Mouse (Mus musculus): ENCODE data around the gene Cd244a. TPM values are rescaled to one million over a fixed set of nuclear protein-coding genes. Genes with fewer than 3 reads are reported as not detected.

Gene Cd244a
- polyA plus RNA-seq, 2 experiments = 0.03 to 0.39 TPM

- ATAC-seq (ENCODE audit: low FRiP score, low read depth) (no peak), DNase-seq (ENCODE audit: low spot score) (no peak)
- no peak overlapping the region for H3K27ac ChIP-seq (replicated peaks; ENCODE audit: low read depth, low read length)
- H3K27me3 ChIP-seq (ENCODE audit: control insufficient read depth, insufficient read depth, low read length) = no peaks in the 10 kb centered on the region
- H3K4me3 ChIP-seq (replicated peaks; ENCODE audit: low read length) = no peak overlapping the region
- H3K4me1 ChIP-seq (ENCODE audit: control insufficient read depth, insufficient read depth, low read length) = no peaks in the 10 kb centered on the region
- H3K36me3 ChIP-seq (ENCODE audit: control insufficient read depth, insufficient read depth, low read length) = no peaks in the 10 kb centered on the region
- no peak for TF ChIP-seq POLR2A (IDR thresholded peaks at IDR 0.05; ENCODE audit: borderline replicate concordance, extremely low read depth, insufficient read depth, insufficient read length)
- WGBS = 89% methylated on average over 5 of the region's 5 CpGs
- no peaks in the 10 kb centered on the region for H3K9me3 ChIP-seq (ENCODE audit: control insufficient read depth, low read length)
- H3K9ac ChIP-seq (ENCODE audit: low read depth, low read length, severe bottlenecking) = no peak overlapping the region
- no peak overlapping the region for H3K4me2 ChIP-seq (replicated peaks; ENCODE audit: low read depth, low read length, severe bottlenecking)
Observed at GRCm38 (mm10) chr1:171647716-171648115, 88.7 kb downstream of the Cd244a start.

DNA sequence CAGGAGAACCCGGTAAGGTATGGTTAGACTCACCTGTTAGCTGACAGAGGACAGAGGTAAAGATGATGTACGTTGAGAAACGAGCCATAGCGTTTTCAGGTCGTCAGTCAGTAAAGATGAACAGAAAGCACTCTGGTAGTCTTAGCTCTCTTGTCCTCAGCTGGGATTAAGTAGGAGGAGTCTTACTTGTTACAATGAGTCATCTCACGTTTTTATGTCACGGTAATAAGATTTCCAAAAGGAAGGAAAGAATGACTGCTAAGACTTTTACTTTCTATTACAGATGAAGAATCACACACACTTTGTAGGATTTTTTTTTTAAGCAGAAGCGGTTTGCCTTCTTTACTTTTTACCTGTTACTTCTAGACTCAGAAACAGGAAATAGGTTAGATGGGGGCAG lies 89.8 kb downstream of the Cd244a start:
- no peak overlapping the region for H3K9ac ChIP-seq (ENCODE audit: low read depth, low read length, severe bottlenecking)
- TF ChIP-seq POLR2A (IDR thresholded peaks at IDR 0.05; ENCODE audit: borderline replicate concordance, extremely low read depth, insufficient read depth, insufficient read length) = no peak
- no peak overlapping the region for H3K4me3 ChIP-seq (replicated peaks; ENCODE audit: low read length)
- ATAC-seq (ENCODE audit: low FRiP score, low read depth) (no peak), DNase-seq (ENCODE audit: low spot score) (no peak)
- WGBS = 81% methylated on average over 8 of the region's 8 CpGs
- H3K27me3 ChIP-seq (ENCODE audit: control insufficient read depth, insufficient read depth, low read length) = no peaks in the 10 kb centered on the region
- H3K36me3 ChIP-seq (ENCODE audit: control insufficient read depth, insufficient read depth, low read length) = no peaks in the 10 kb centered on the region
- H3K9me3 ChIP-seq (ENCODE audit: control insufficient read depth, low read length) = no peaks in the 10 kb centered on the region
- H3K4me2 ChIP-seq (replicated peaks; ENCODE audit: low read depth, low read length, severe bottlenecking) = no peak overlapping the region
- H3K4me1 ChIP-seq (ENCODE audit: control insufficient read depth, insufficient read depth, low read length) = no peaks in the 10 kb centered on the region
- no peak overlapping the region for H3K27ac ChIP-seq (replicated peaks; ENCODE audit: low read depth, low read length)

- no peak within 1 kb of the TSS for H3K9ac ChIP-seq (ENCODE audit: low read depth, low read length, severe bottlenecking)
- DNase-seq (ENCODE audit: low spot score) (no peak), ATAC-seq (ENCODE audit: low FRiP score, low read depth) (no peak)
- H3K4me2 ChIP-seq (replicated peaks; ENCODE audit: low read depth, low read length, severe bottlenecking) = no peak within 1 kb of the TSS
- H3K4me3 ChIP-seq (replicated peaks; ENCODE audit: low read length) = no peak within 1 kb of the TSS
- 82% methylated on average over 5 of the region's 5 CpGs for WGBS
- no peaks in the 10 kb centered on the region for H3K4me1 ChIP-seq (ENCODE audit: control insufficient read depth, insufficient read depth, low read length)
- H3K27me3 ChIP-seq (ENCODE audit: control insufficient read depth, insufficient read depth, low read length) = no peaks in the 10 kb centered on the region
- H3K9me3 ChIP-seq (ENCODE audit: control insufficient read depth, low read length) = no peaks in the 10 kb centered on the region
- no peak within 1 kb of the TSS for H3K27ac ChIP-seq (replicated peaks; ENCODE audit: low read depth, low read length)
- H3K36me3 ChIP-seq (ENCODE audit: control insufficient read depth, insufficient read depth, low read length) = no peaks in the 10 kb centered on the region
- TF ChIP-seq POLR2A (IDR thresholded peaks at IDR 0.05; ENCODE audit: borderline replicate concordance, extremely low read depth, insufficient read depth, insufficient read length) = no peak
Observed at GRCm38 (mm10) chr1:171652734-171653133, 93.7 kb downstream of the Cd244a start, which contains the start of gene Slamf7. Slamf7 (minus strand) TSS chr1:171653035.

DNA sequence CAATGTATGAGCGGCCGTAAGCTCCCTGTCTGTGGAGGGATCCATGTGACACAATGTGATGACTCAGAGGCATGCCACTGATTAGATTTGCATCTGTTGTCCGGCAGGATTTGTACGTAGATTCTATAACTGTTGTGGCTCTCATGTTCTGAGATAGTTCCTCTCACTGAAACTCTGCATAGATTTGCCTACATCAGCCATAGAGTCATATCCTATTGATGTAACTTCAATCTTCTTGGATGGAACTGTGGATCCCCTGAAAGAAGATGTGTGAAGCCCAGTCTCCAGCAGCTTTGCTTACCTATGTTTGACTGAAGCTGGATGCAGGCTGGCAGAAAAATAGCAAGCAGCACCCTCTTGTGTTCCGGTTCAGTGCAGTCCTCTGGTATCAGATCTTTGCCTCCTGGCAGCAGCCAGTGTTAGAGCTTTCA lies 99.6 kb downstream of the Cd244a start:
- Histone ChIP-seq H3K4me2 (replicated peaks; ENCODE audit: low read depth, low read length, severe bottlenecking) (no peak overlapping the region), H3K27ac (replicated peaks; ENCODE audit: low read depth, low read length) (no peak overlapping the region), H3K27me3 (ENCODE audit: control insufficient read depth, insufficient read depth, low read length) (no peaks in the 10 kb centered on the region), H3K4me3 (replicated peaks; ENCODE audit: low read length) (no peak overlapping the region), H3K9ac (ENCODE audit: low read depth, low read length, severe bottlenecking) (no peak overlapping the region), H3K9me3 (ENCODE audit: control insufficient read depth, low read length) (no peaks in the 10 kb centered on the region), H3K36me3 (ENCODE audit: control insufficient read depth, insufficient read depth, low read length) (no peaks in the 10 kb centered on the region), H3K4me1 (ENCODE audit: control insufficient read depth, insufficient read depth, low read length) (no peaks in the 10 kb centered on the region)
- no peak for TF ChIP-seq POLR2A (IDR thresholded peaks at IDR 0.05; ENCODE audit: borderline replicate concordance, extremely low read depth, insufficient read depth, insufficient read length)
- 71% methylated on average over 5 of the region's 5 CpGs for WGBS
- DNase-seq (ENCODE audit: low spot score) (no peak), ATAC-seq (ENCODE audit: low FRiP score, low read depth) (no peak)

Small RNA genes lying within 50 kb of the gene (microRNA-seq; reads per million reads assigned to microRNA genes)
- gene Mir7683 = not detected

Other genes with a start within 250 kb of the Cd244a start
- gene Dedd, start 230.0 kb upstream of the Cd244a start, polyA plus RNA-seq (2012; rRNA removed) = 72.5 and 81.1 TPM in 2 replicates
- gene Dedd, start 230.0 kb upstream of the Cd244a start, polyA plus RNA-seq (2014; fragmentation: Nextera tagmentation; extraction: Ambion mirVana) = 50.9 and 57.7 TPM in 2 replicates
- 50.0 and 54.0 TPM in 2 replicates for gene Nit1, start 213.5 kb upstream of the Cd244a start, polyA plus RNA-seq (2012; rRNA removed)
- gene Nit1, start 213.5 kb upstream of the Cd244a start, polyA plus RNA-seq (2014; fragmentation: Nextera tagmentation; extraction: Ambion mirVana) = 29.0 and 30.4 TPM in 2 replicates
- 40.5 and 82.5 TPM in 2 replicates for gene Pfdn2, start 213.5 kb upstream of the Cd244a start, polyA plus RNA-seq (2012; rRNA removed)
- 43.0 and 48.0 TPM in 2 replicates for gene Pfdn2, start 213.5 kb upstream of the Cd244a start, polyA plus RNA-seq (2014; fragmentation: Nextera tagmentation; extraction: Ambion mirVana)
- 1.1 and 1.3 TPM in 2 replicates for gene Klhdc9, start 198.4 kb upstream of the Cd244a start, polyA plus RNA-seq (2012; rRNA removed)
- gene Klhdc9, start 198.4 kb upstream of the Cd244a start, polyA plus RNA-seq (2014; fragmentation: Nextera tagmentation; extraction: Ambion mirVana) = 0.88 and 1.1 TPM in 2 replicates
- gene Nectin4, start 189.1 kb upstream of the Cd244a start, polyA plus RNA-seq (2012; rRNA removed) = 16.6 and 19.4 TPM in 2 replicates
- 19.2 and 21.0 TPM in 2 replicates for gene Nectin4, start 189.1 kb upstream of the Cd244a start, polyA plus RNA-seq (2014; fragmentation: Nextera tagmentation; extraction: Ambion mirVana)
- gene Arhgap30, start 170.2 kb upstream of the Cd244a start, polyA plus RNA-seq (2012; rRNA removed) = 2.0 and 2.5 TPM in 2 replicates
- gene Arhgap30, start 170.2 kb upstream of the Cd244a start, polyA plus RNA-seq (2014; fragmentation: Nextera tagmentation; extraction: Ambion mirVana) = 1.6 and 2.5 TPM in 2 replicates
- 97.0 and 128 TPM in 2 replicates for gene Usf1, start 147.9 kb upstream of the Cd244a start, polyA plus RNA-seq (2012; rRNA removed)
- 86.2 and 89.9 TPM in 2 replicates for gene Usf1, start 147.9 kb upstream of the Cd244a start, polyA plus RNA-seq (2014; fragmentation: Nextera tagmentation; extraction: Ambion mirVana)
- gene Tstd1, start 140.3 kb upstream of the Cd244a start, polyA plus RNA-seq (2012; rRNA removed) = 3.9 and 4.7 TPM in 2 replicates
- 2.8 and 3.4 TPM in 2 replicates for gene Tstd1, start 140.3 kb upstream of the Cd244a start, polyA plus RNA-seq (2014; fragmentation: Nextera tagmentation; extraction: Ambion mirVana)
- gene F11r, start 121.7 kb upstream of the Cd244a start, polyA plus RNA-seq (2012; rRNA removed) = 19.2 and 20.9 TPM in 2 replicates
- gene F11r, start 121.7 kb upstream of the Cd244a start, polyA plus RNA-seq (2014; fragmentation: Nextera tagmentation; extraction: Ambion mirVana) = 35.4 and 37.6 TPM in 2 replicates
- 8.5 and 10.8 TPM in 2 replicates for gene Alyref2, start 55.7 kb upstream of the Cd244a start, polyA plus RNA-seq (2012; rRNA removed)
- gene Alyref2, start 55.7 kb upstream of the Cd244a start, polyA plus RNA-seq (2014; fragmentation: Nextera tagmentation; extraction: Ambion mirVana) = 14.5 and 16.8 TPM in 2 replicates
- 0.05 TPM in 1 of 2 replicates, not detected in the other for gene Itln1, start 23.9 kb upstream of the Cd244a start, polyA plus RNA-seq (2012; rRNA removed)
- not detected in 2 replicates for gene Itln1, start 23.9 kb upstream of the Cd244a start, polyA plus RNA-seq (2014; fragmentation: Nextera tagmentation; extraction: Ambion mirVana)
- gene Ly9, start 48.2 kb downstream of the Cd244a start, polyA plus RNA-seq (2012; rRNA removed) = 0.69 and 0.82 TPM in 2 replicates
- gene Ly9, start 48.2 kb downstream of the Cd244a start, polyA plus RNA-seq (2014; fragmentation: Nextera tagmentation; extraction: Ambion mirVana) = 0.12 and 0.18 TPM in 2 replicates
- gene Slamf7, start 93.8 kb downstream of the Cd244a start, polyA plus RNA-seq (2012; rRNA removed) = 0.09 and 0.27 TPM in 2 replicates
- gene Slamf7, start 93.8 kb downstream of the Cd244a start, polyA plus RNA-seq (2014; fragmentation: Nextera tagmentation; extraction: Ambion mirVana) = 0.18 and 0.21 TPM in 2 replicates
- 2.3 and 2.4 TPM in 2 replicates for gene Cd48, start 122.8 kb downstream of the Cd244a start, polyA plus RNA-seq (2012; rRNA removed)
- gene Cd48, start 122.8 kb downstream of the Cd244a start, polyA plus RNA-seq (2014; fragmentation: Nextera tagmentation; extraction: Ambion mirVana) = 5.0 and 5.4 TPM in 2 replicates
- 0.10 and 0.12 TPM in 2 replicates for gene Slamf1, start 207.9 kb downstream of the Cd244a start, polyA plus RNA-seq (2012; rRNA removed)
- 0.08 and 0.11 TPM in 2 replicates for gene Slamf1, start 207.9 kb downstream of the Cd244a start, polyA plus RNA-seq (2014; fragmentation: Nextera tagmentation; extraction: Ambion mirVana)

Data from limb, embryonic 14.5 days (tissue).